Mouse (Mus musculus): ENCODE results near the gene Olfr1282. TPM values are rescaled to one million over a fixed set of nuclear protein-coding genes. Genes with fewer than 3 reads are reported as not detected.
"Not testable (repeated sequence)": the region's sequence is repeated elsewhere in the genome, so short reads cannot be mapped to it uniquely, and the experiment has no call there.

Gene Olfr1282
- not detected for total RNA-seq (2021)

GRCm38 (mm10) chr2:111335976-111336375 lies at the start of gene Olfr1282:
TSS of gene Olfr1282 (minus strand) at chr2:111336076.
- intact Hi-C loops (cut with DNase I) = no loop called here
- no peak for DNase-seq

- intact Hi-C loops (cut with DNase I) = no loop called here
- DNase-seq = no peak
Observed at GRCm38 (mm10) chr2:111375222-111375621, 39.3 kb upstream of the Olfr1282 start, which contains the start of gene Olfr1284. TSS of gene Olfr1284 (plus strand) at chr2:111375522.

DNA sequence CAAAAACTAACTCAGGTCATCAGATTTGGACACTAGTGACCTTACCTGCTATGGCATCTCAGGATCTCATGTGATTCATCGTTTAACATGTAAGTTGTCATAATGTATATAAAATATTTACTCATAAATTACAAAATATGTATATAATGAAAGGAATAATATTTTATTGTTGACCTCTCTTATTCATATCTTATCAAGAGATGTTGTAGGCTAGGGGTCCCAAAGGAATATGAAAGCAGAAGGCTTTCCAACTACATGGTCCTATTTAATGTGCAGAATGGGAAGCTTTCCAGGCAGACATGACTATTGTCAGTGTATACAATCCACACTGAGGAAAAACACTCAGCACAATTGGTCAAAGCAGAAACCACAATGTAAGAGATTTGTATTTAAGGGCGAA lies 30.6 kb upstream of the Olfr1282 start, which contains the start of gene Olfr1283:
Gene Olfr1283 (plus strand): TSS at position 301 of the 400 bp plus-strand sequence.
- intact Hi-C loops (cut with DNase I) = no loop called here
- no peak for DNase-seq

DNA sequence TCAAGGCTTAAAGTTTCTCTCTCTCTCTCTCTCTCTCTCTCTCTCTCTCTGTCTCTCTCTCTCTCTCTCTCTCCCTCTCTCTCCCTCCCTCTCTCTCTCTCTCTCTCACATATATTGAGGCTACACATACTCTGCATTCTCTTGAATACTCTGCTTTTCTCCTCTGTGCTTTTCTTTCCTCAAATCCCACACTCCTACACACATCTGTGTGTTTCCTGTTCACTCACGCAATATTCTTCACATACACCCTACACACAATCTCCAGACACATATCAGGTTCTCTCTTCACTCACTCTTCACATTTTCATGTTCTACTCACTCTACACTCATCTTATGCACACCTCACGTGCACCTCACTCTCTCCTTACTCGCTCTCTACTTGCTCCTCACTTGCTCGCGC lies 2.2 kb downstream of the Olfr1282 start:
- DNase-seq; intact Hi-C loops (cut with DNase I): not testable (repeated sequence)

- intact Hi-C loops (cut with DNase I) = no loop called here
- no peak for DNase-seq
Observed at GRCm38 (mm10) chr2:111326220-111326619, 9.7 kb downstream of the Olfr1282 start, which contains the start of gene Olfr1281. TSS of gene Olfr1281 (plus strand) at chr2:111326520.

DNA sequence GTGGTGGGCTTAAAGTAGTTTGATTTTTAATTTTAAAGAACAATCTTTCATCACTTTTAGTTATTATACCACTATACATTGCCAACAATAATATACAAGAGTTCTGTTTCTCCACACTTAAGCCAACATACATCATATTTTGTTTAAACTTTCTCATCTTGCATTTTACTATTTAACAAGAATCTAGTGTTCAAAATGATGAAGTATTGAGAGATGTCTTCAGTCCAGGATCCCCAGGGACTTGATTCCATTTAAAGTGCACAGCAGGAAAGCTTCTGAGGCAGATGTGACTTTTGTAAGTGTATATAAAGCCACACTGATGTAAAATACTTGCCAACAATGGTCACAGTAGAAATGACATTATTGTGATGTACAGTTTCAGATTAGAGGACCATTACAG lies 22.2 kb downstream of the Olfr1282 start, which contains the start of gene Olfr1280:
Gene Olfr1280 (plus strand): TSS at position 301 of the 400 bp plus-strand sequence.
- intact Hi-C loops (cut with DNase I) = no loop called here
- no peak for DNase-seq

DNA sequence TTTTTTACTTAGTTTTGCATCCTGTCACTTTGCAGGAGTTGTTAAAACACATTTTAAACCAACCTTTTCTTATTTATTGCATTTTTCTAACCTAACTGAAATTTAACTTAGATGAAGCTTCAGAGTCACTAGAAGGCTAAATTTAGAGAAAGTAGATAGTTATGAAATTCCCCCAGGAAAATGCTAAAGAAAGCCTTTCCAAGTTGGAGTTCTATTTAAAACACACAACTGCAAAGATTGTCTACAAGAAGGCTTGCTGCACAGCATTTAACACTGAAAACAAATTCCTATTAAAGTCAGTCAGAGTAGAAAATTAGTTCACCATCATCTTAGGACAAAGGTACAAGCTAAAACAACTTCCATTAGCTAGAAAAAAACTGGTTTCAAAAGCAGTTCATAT lies 35.5 kb downstream of the Olfr1282 start, which contains the start of gene Olfr1279:
Gene Olfr1279 (plus strand): TSS at position 262 of the 400 bp plus-strand sequence.
- intact Hi-C loops (cut with DNase I) = no loop called here
- no peak for DNase-seq

DNA sequence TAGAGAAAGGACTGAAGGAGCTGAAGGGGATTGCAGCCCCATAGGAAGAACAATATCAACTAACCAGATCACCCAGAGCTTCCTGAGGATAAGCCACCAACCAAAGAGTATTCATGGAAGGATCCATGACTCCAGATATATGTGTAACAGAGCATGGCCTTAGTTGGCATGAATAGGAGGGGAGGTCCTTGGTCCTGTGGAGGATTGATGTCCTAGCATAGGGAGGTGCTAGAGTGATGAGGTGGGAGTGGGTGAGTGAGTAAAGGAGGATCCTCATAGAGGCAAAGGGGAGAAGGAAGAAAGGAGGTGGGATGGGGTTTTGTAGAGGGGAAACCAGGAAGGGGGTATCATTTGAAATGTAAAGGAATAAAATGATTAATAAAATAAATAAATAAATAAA lies 37.3 kb downstream of the Olfr1282 start:
- intact Hi-C loops (cut with DNase I) = no loop called here
- no peak for DNase-seq

- intact Hi-C loops (cut with DNase I) = no loop called here
- no peak for DNase-seq
Observed at GRCm38 (mm10) chr2:111289836-111290235, 46.0 kb downstream of the Olfr1282 start, which contains the start of gene Olfr1278. TSS of gene Olfr1278 (plus strand) at chr2:111290136.

Other genes starting within 250 kb of the Olfr1282 start
- gene Gm13941, start 230.1 kb downstream of the Olfr1282 start, total RNA-seq (2021) = not detected
- not detected for gene Gm15130, start 183.1 kb downstream of the Olfr1282 start, total RNA-seq (2021)
- gene 4930430A15Rik, start 106.5 kb downstream of the Olfr1282 start, total RNA-seq (2021) = not detected
- not detected for gene Olfr1275, start 100.8 kb downstream of the Olfr1282 start, total RNA-seq (2021)
- gene Olfr1276, start 81.6 kb downstream of the Olfr1282 start, total RNA-seq (2021) = not detected
- not detected for gene Olfr1277, start 62.0 kb downstream of the Olfr1282 start, total RNA-seq (2021)
- not detected for gene Olfr1278, start 45.9 kb downstream of the Olfr1282 start, total RNA-seq (2021)
- not detected for gene Olfr1279, start 35.4 kb downstream of the Olfr1282 start, total RNA-seq (2021)
- gene Olfr1280, start 22.1 kb downstream of the Olfr1282 start, total RNA-seq (2021) = not detected
- gene Olfr1281, start 9.6 kb downstream of the Olfr1282 start, total RNA-seq (2021) = not detected
- gene Olfr1283, start 30.7 kb upstream of the Olfr1282 start, total RNA-seq (2021) = not detected
- gene Olfr1284, start 39.4 kb upstream of the Olfr1282 start, total RNA-seq (2021) = not detected
- gene Olfr1286, start 87.0 kb upstream of the Olfr1282 start, total RNA-seq (2021) = not detected
- not detected for gene Olfr1287, start 113.1 kb upstream of the Olfr1282 start, total RNA-seq (2021)
- not detected for gene Olfr1288, start 138.0 kb upstream of the Olfr1282 start, total RNA-seq (2021)
- gene Olfr1289, start 144.7 kb upstream of the Olfr1282 start, total RNA-seq (2021) = not detected
- gene Olfr1290, start 157.8 kb upstream of the Olfr1282 start, total RNA-seq (2021) = not detected
- not detected for gene Olfr1291-ps1, start 161.1 kb upstream of the Olfr1282 start, total RNA-seq (2021)
- gene Olfr1293-ps, start 189.1 kb upstream of the Olfr1282 start, total RNA-seq (2021) = not detected
- gene Olfr1294, start 204.2 kb upstream of the Olfr1282 start, total RNA-seq (2021) = not detected
- not detected for gene Olfr1295, start 233.6 kb upstream of the Olfr1282 start, total RNA-seq (2021)

All from left cerebral cortex, postnatal 4 days (tissue).